Mouse (Mus musculus) lung, adult 2 months (tissue): ENCODE results near the gene Kcnn1. TPM values are rescaled to one million over a fixed set of nuclear protein-coding genes. Genes with fewer than 3 reads are reported as not detected.

Experiments
- DNase-seq: peaks from one replicate; pipeline ENCODE4 v3.0.0; 2022
- H3K4me1 ChIP-seq: fragments of 200-500 bp; 2 replicates; pipeline ENCODE4 v1.6.1; 2011; ENCODE audit warnings: low read length; ENCODE audit not compliant: control insufficient read depth, insufficient read depth
- H3K4me3 ChIP-seq: fragments of 200-500 bp; replicated peaks from 2 replicates; pipeline ENCODE3; 2011; ENCODE audit warnings: low read depth, mild to moderate bottlenecking, control low read depth, low read length; ENCODE audit errors: extremely low read depth
- CTCF ChIP-seq: fragments of 200-500 bp; IDR thresholded peaks from 2 replicates; pipeline ENCODE4 v1.5.1; 2011; ENCODE audit warnings: mild to moderate bottlenecking, low read length, control low read depth; ENCODE audit not compliant: insufficient read depth
- POLR2A ChIP-seq: fragments of 200-500 bp; IDR thresholded peaks from 2 replicates; pipeline ENCODE4 v1.6.1; 2011; ENCODE audit warnings: low read depth, mild to moderate bottlenecking, control low read depth, low read length, borderline replicate concordance; ENCODE audit errors: extremely low read depth
- WGBS: fragments of 180-500 bp; shearing (Covaris S2); methylation state at CpG from one replicate; pipeline ENCODE4 v1.1.7; 2018; 5-methylcytosine and 5-hydroxymethylcytosine counted together
- polyA plus RNA-seq: library from polyadenylated mRNA; depleted of rRNA; stranded (reverse); fragments of >200 nt; gene quantifications from 2 replicates; pipeline ENCODE4 v1.2.3, GENCODE M21; 2012; rRNA removed

Gene Kcnn1
- 3.4 and 5.0 TPM in 2 replicates for polyA plus RNA-seq

DNA sequence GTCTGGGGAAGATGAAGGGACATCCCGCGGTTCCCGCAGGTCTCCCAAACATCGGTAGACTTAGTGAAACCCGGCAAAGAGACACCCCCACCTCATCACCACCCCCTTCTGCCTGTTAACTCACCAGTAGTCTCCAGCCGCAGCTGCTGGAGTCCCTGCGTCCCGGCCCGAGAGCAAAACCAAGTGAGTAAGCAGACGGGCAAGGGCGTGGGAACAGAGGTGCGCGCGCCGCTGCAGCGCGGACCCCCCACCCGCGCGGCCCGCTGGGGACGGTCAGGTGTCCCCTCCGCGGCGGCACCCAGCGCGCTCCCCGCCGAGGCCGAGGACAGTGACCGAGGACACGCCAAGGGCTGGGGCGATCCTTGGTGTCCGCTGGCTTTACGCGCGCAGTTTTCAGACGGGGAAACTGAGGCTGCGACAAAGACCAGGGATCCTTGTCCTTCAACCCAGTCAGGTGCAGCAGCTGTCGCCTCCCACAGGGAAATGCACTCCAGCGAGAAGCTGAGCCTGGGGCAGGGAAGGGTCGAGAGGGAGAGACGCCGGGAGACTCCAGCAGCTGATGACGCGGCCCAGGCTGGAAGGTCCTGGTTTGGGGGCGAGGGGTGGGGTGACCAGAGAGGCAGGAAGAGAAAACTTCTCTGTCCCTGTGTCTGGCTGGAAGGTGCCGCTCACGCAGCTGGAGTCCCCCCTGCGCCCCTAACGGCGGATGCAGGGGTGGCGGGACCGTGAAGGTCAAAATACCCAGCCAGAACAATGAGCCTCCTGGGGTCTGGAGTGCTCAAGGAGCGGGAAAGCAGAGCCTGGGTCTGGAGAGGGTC, at the start of gene Kcnn1:
Gene Kcnn1 (minus strand): TSS at position 435 of the 818 bp plus-strand sequence.
- no peak for DNase-seq
- H3K4me1 ChIP-seq, result peaks cover 16% of the 10 kb centered on the region
- TF ChIP-seq CTCF, result no peak
- TF ChIP-seq POLR2A, result no peak
- WGBS, result 2% methylated on average over 55 of the region's 55 CpGs
- no peak within 1 kb of the TSS for H3K4me3 ChIP-seq

DNA sequence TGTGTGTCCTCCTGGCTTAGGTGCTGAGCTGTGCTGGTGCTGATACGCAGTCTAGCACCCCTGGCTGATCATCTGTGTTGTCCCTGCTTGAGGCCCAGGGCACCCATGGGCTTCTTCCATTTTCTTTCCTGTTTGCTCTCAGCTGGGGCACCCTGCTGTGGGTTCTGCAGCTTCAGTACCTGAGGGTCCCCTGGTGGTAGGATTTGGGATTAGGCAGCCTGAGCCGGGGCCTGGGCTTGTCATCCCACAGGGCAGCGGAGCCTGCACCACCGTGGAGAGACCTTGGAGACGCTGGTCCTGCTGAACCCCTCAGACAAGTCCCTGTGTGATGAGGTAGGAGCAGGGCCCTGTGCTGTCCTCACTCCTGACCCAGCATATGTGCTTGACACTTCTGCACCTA, 48.5 kb upstream of the Kcnn1 start:
- DNase-seq, result no peak
- WGBS, result 71% methylated on average over 5 of the region's 5 CpGs
- H3K4me3 ChIP-seq, result no peak overlapping the region
- no peak for TF ChIP-seq POLR2A
- 0 out of 2 replicates have a peak, but pooled peaks have one; percentile 4 for TF ChIP-seq CTCF
- peaks cover 3% of the 10 kb centered on the region; the same call in 1 of the 2 replicates for H3K4me1 ChIP-seq

GRCm38 (mm10) chr8:70907518-70907917, 44.5 kb upstream of the Kcnn1 start:
- no peak for DNase-seq
- peaks cover 11% of the 10 kb centered on the region; the same call in 1 of the 2 replicates for H3K4me1 ChIP-seq
- H3K4me3 ChIP-seq, result no peak overlapping the region
- 88% methylated on average over 2 of the region's 2 CpGs for WGBS
- no peak for TF ChIP-seq POLR2A
- no peak for TF ChIP-seq CTCF

- WGBS, result 2% methylated on average over 86 of the region's 86 CpGs
- peak; percentile 56 for TF ChIP-seq POLR2A
- no peak for TF ChIP-seq CTCF
- peaks cover 11% of the 10 kb centered on the region; the same call in 1 of the 2 replicates for H3K4me1 ChIP-seq
- peak; percentile 65 for DNase-seq
- peak within 1 kb of the TSS; percentile 63 for H3K4me3 ChIP-seq
Observed at GRCm38 (mm10) chr8:70905831-70906736, 43.0 kb upstream of the Kcnn1 start, which contains the start of gene Map1s. Gene Map1s (plus strand): TSS chr8:70905932.

- DNase-seq, result no peak
- no peak for TF ChIP-seq CTCF
- TF ChIP-seq POLR2A, result no peak
- peak overlapping the region; percentile 63 for H3K4me3 ChIP-seq
- 7% methylated on average over 8 of the region's 8 CpGs for WGBS
- peaks cover 11% of the 10 kb centered on the region; the same call in 1 of the 2 replicates for H3K4me1 ChIP-seq
Observed at GRCm38 (mm10) chr8:70905463-70905830, 42.4 kb upstream of the Kcnn1 start.

DNA sequence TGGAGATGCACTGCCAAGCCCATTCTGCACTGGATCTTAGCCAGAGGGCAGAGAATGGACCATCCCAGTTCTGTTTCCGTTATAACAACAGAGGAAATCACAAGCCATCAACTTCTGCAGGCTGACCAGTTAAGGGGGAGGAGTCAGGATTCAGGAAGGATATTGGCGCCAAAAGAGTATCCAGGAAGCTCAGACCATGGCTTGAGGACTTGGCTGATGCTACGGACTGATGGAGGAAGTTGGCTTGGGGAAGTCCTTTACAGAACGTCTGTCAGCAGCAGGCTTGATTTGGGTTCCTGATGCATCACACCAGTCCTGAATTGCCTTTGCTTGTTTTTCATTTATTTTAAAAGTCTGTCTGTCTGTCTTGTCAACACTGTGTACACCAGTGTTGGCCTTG, 41.5 kb upstream of the Kcnn1 start:
- Histone ChIP-seq H3K4me3 (no peak overlapping the region), H3K4me1 (peaks cover 11% of the 10 kb centered on the region; the same call in 1 of the 2 replicates)
- 18% methylated on average over 4 of the region's 4 CpGs for WGBS
- DNase-seq, result no peak
- TF ChIP-seq CTCF, result no peak
- no peak for TF ChIP-seq POLR2A

DNA sequence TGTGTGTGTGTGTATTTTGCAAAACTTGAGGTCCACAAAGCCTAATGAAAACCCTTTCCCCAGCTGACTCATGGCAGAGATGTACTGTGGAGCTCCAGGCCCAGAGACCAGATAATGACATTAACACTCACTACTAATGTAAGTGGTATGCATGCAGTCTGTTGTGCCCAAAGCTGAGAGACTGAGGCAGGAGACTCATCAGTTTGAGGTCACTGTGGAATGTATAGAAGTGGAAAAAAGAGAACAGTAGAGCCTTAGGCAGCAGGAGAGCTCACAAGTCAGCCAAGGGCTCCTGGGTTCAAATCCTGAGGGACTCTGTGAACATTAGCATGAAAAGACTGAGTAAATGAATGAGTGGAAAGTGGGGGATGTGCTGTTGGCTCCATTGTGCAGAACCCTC, 40.5 kb upstream of the Kcnn1 start:
- TF ChIP-seq CTCF, result no peak
- TF ChIP-seq POLR2A, result no peak
- H3K4me3 ChIP-seq, result no peak overlapping the region
- DNase-seq, result no peak
- H3K4me1 ChIP-seq, result peaks cover 11% of the 10 kb centered on the region; the same call in 1 of the 2 replicates

DNA sequence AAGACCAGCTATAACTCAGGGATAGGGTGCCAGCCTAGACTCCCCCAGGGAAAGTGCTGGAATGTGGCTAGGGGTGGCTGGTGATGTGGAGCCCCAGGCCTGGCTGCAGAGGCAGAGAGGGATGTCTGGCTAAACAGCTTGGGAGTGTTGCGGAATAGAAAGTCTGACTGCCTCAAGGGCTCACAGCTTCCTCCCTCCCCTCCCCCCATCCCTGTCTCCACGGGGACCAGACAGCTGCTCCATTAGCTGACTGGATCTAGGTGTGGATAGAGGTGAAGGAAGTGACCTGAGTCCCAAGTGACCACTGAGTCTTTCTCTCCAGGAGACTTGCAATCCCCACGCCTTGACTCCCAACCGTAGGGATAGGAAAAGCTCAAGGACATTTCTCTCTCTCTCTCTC, 40.1 kb upstream of the Kcnn1 start:
- DNase-seq, result no peak
- WGBS, result 46% methylated on average over 4 of the region's 4 CpGs
- TF ChIP-seq POLR2A, result no peak
- no peak for TF ChIP-seq CTCF
- Histone ChIP-seq H3K4me3 (no peak overlapping the region), H3K4me1 (peaks cover 11% of the 10 kb centered on the region; the same call in 1 of the 2 replicates)

GRCm38 (mm10) chr8:70902211-70902610, 39.2 kb upstream of the Kcnn1 start:
- 30% methylated on average over 5 of the region's 5 CpGs for WGBS
- no peak for DNase-seq
- Histone ChIP-seq H3K4me1 (peaks cover 11% of the 10 kb centered on the region; the same call in 1 of the 2 replicates), H3K4me3 (no peak overlapping the region)
- TF ChIP-seq CTCF (no peak), POLR2A (no peak)
